Mouse (Mus musculus): ENCODE results near the gene 4931428F04Rik. TPM values are rescaled to one million over a fixed set of nuclear protein-coding genes. Genes with fewer than 3 reads are reported as not detected.

The 4931428F04Rik gene
- polyA plus RNA-seq, 1 experiment from 2014 or later: 23.9 TPM

GRCm38 (mm10) chr8:105276292-105277120, 13.2 kb downstream of the 4931428F04Rik start:
- Histone ChIP-seq H3K4me3 (peak overlapping the region; percentile 55), H3K9me3 (no peaks in the 10 kb centered on the region), H3K27ac (replicated peaks) (peak overlapping the region; percentile 8; the same call in 1 of the 2 replicates), H3K4me1 (peaks cover 22% of the 10 kb centered on the region), H3K27me3 (replicated peaks; ENCODE audit: low read depth, poor library complexity, severe bottlenecking) (peaks cover 100% of the 10 kb centered on the region), H3K36me3 (replicated peaks) (peaks cover 8% of the 10 kb centered on the region)
- 4% methylated on average over 30 of the region's 30 CpGs for whole genome bisulfite sequencing
- DNase-seq (ENCODE audit: low spot score): peak; percentile 72

GRCm38 (mm10) chr8:105275840-105276239, 13.8 kb downstream of the 4931428F04Rik start, which contains the start of gene Nol3:
Gene Nol3, plus strand, starts transcription at chr8:105276140.
- DNase-seq (ENCODE audit: low spot score): no peak
- peaks cover 4% of the 10 kb centered on the region for H3K36me3 ChIP-seq (replicated peaks)
- 5% methylated on average over 10 of the region's 10 CpGs for WGBS
- H3K9me3 ChIP-seq: no peaks in the 10 kb centered on the region
- H3K27ac ChIP-seq (replicated peaks): peak within 1 kb of the TSS; percentile 8; the same call in 1 of the 2 replicates
- H3K4me3 ChIP-seq: peak within 1 kb of the TSS; percentile 55
- peaks cover 100% of the 10 kb centered on the region for H3K27me3 ChIP-seq (replicated peaks; ENCODE audit: low read depth, poor library complexity, severe bottlenecking)
- peaks cover 25% of the 10 kb centered on the region for H3K4me1 ChIP-seq

GRCm38 (mm10) chr8:105275387-105275786, 14.3 kb downstream of the 4931428F04Rik start:
- Histone ChIP-seq H3K27me3 (replicated peaks; ENCODE audit: low read depth, poor library complexity, severe bottlenecking) (peaks cover 100% of the 10 kb centered on the region), H3K27ac (replicated peaks) (no peak overlapping the region), H3K4me3 (peak overlapping the region; percentile 55), H3K9me3 (no peaks in the 10 kb centered on the region), H3K36me3 (replicated peaks) (no peaks in the 10 kb centered on the region), H3K4me1 (peaks cover 30% of the 10 kb centered on the region)
- 5% methylated on average over 11 of the region's 11 CpGs for WGBS
- DNase-seq (ENCODE audit: low spot score): no peak

- Histone ChIP-seq H3K4me3 (0 out of 2 replicates have a peak overlapping the region, but pooled peaks have one; percentile 4), H3K27me3 (replicated peaks; ENCODE audit: low read depth, poor library complexity, severe bottlenecking) (peaks cover 100% of the 10 kb centered on the region), H3K9me3 (peaks cover 4% of the 10 kb centered on the region), H3K36me3 (replicated peaks) (no peaks in the 10 kb centered on the region), H3K4me1 (peaks cover 48% of the 10 kb centered on the region), H3K27ac (replicated peaks) (no peak overlapping the region)
- DNase-seq (ENCODE audit: low spot score): peak; percentile 35
- 2% methylated on average over 11 of the region's 11 CpGs for WGBS
Observed at GRCm38 (mm10) chr8:105270916-105271186, 18.8 kb downstream of the 4931428F04Rik start.

GRCm38 (mm10) chr8:105270101-105270915, 19.4 kb downstream of the 4931428F04Rik start:
- H3K4me1 ChIP-seq: peaks cover 43% of the 10 kb centered on the region
- WGBS: 2% methylated on average over 39 of the region's 39 CpGs
- H3K9me3 ChIP-seq: peaks cover 4% of the 10 kb centered on the region
- peak overlapping the region; percentile 65 for H3K4me3 ChIP-seq
- DNase-seq (ENCODE audit: low spot score): peak; percentile 43
- H3K36me3 ChIP-seq (replicated peaks): no peaks in the 10 kb centered on the region
- H3K27ac ChIP-seq (replicated peaks): no peak overlapping the region
- peaks cover 100% of the 10 kb centered on the region for H3K27me3 ChIP-seq (replicated peaks; ENCODE audit: low read depth, poor library complexity, severe bottlenecking)

GRCm38 (mm10) chr8:105269461-105269947, 20.2 kb downstream of the 4931428F04Rik start, which contains the start of gene Hsf4:
Gene Hsf4, plus strand, starts transcription at chr8:105269801.
- H3K36me3 ChIP-seq (replicated peaks): no peaks in the 10 kb centered on the region
- peaks cover 50% of the 10 kb centered on the region for H3K4me1 ChIP-seq
- H3K9me3 ChIP-seq: peaks cover 4% of the 10 kb centered on the region
- H3K27me3 ChIP-seq (replicated peaks; ENCODE audit: low read depth, poor library complexity, severe bottlenecking): peaks cover 100% of the 10 kb centered on the region
- H3K4me3 ChIP-seq: peak within 1 kb of the TSS; percentile 65
- peak within 1 kb of the TSS; percentile 37; the same call in 1 of the 2 replicates for H3K27ac ChIP-seq (replicated peaks)
- DNase-seq (ENCODE audit: low spot score): peak; percentile 69
- WGBS: under 1% methylated on average over 42 of the region's 42 CpGs

GRCm38 (mm10) chr8:105269075-105269458, 20.6 kb downstream of the 4931428F04Rik start:
- under 1% methylated on average over 10 of the region's 10 CpGs for WGBS
- Histone ChIP-seq H3K4me3 (peak overlapping the region; percentile 65), H3K27ac (replicated peaks) (peak overlapping the region; percentile 37; the same call in 1 of the 2 replicates), H3K9me3 (peaks cover 4% of the 10 kb centered on the region), H3K36me3 (replicated peaks) (no peaks in the 10 kb centered on the region), H3K4me1 (peaks cover 54% of the 10 kb centered on the region), H3K27me3 (replicated peaks; ENCODE audit: low read depth, poor library complexity, severe bottlenecking) (peaks cover 100% of the 10 kb centered on the region)
- no peak for DNase-seq (ENCODE audit: low spot score)

GRCm38 (mm10) chr8:105268342-105269074, 21.2 kb downstream of the 4931428F04Rik start:
- Histone ChIP-seq H3K27ac (replicated peaks) (peak overlapping the region; percentile 37; the same call in 1 of the 2 replicates), H3K4me1 (peaks cover 59% of the 10 kb centered on the region)
- WGBS: under 1% methylated on average over 65 of the region's 65 CpGs

GRCm38 (mm10) chr8:105266775-105267174, 22.9 kb downstream of the 4931428F04Rik start:
- Histone ChIP-seq H3K9me3 (peaks cover 4% of the 10 kb centered on the region), H3K36me3 (replicated peaks) (no peaks in the 10 kb centered on the region), H3K27ac (replicated peaks) (no peak overlapping the region), H3K4me1 (peaks cover 59% of the 10 kb centered on the region), H3K27me3 (replicated peaks; ENCODE audit: low read depth, poor library complexity, severe bottlenecking) (peaks cover 100% of the 10 kb centered on the region), H3K4me3 (no peak overlapping the region)
- DNase-seq (ENCODE audit: low spot score): no peak
- WGBS: 8% methylated on average over 13 of the region's 13 CpGs

More at GRCm38 (mm10) chr8:105268342-105269074, 21.2 kb downstream of the 4931428F04Rik start:
- DNase-seq (ENCODE audit: low spot score): peak; percentile 85
- no peaks in the 10 kb centered on the region for H3K36me3 ChIP-seq (replicated peaks)
- H3K27me3 ChIP-seq (replicated peaks; ENCODE audit: low read depth, poor library complexity, severe bottlenecking): peaks cover 100% of the 10 kb centered on the region
- peaks cover 4% of the 10 kb centered on the region for H3K9me3 ChIP-seq
- H3K4me3 ChIP-seq: peak overlapping the region; percentile 65

- Histone ChIP-seq H3K4me3 (peak overlapping the region; percentile 76), H3K36me3 (replicated peaks) (no peaks in the 10 kb centered on the region), H3K9me3 (peaks cover 4% of the 10 kb centered on the region), H3K4me1 (peaks cover 49% of the 10 kb centered on the region), H3K27ac (replicated peaks) (no peak overlapping the region), H3K27me3 (replicated peaks; ENCODE audit: low read depth, poor library complexity, severe bottlenecking) (peaks cover 100% of the 10 kb centered on the region)
- DNase-seq (ENCODE audit: low spot score): no peak
- WGBS: 15% methylated on average over 10 of the region's 10 CpGs
Observed at GRCm38 (mm10) chr8:105265128-105265527, 24.5 kb downstream of the 4931428F04Rik start.

GRCm38 (mm10) chr8:105264024-105264982, 25.4 kb downstream of the 4931428F04Rik start, which contains the start of the genes Tradd and Fbxl8:
Gene Tradd, minus strand, starts transcription at chr8:105264609.
Gene Fbxl8, plus strand, starts transcription at chr8:105264648.
- Histone ChIP-seq H3K27me3 (replicated peaks; ENCODE audit: low read depth, poor library complexity, severe bottlenecking) (peaks cover 100% of the 10 kb centered on the region), H3K9me3 (peaks cover 4% of the 10 kb centered on the region), H3K27ac (replicated peaks) (peak within 1 kb of the TSS; percentile 59; the same call in 1 of the 2 replicates), H3K4me3 (peak within 1 kb of the TSS; percentile 76), H3K36me3 (replicated peaks) (no peaks in the 10 kb centered on the region), H3K4me1 (peaks cover 48% of the 10 kb centered on the region)
- WGBS: 1% methylated on average over 54 of the region's 54 CpGs
- peak; percentile 83 for DNase-seq (ENCODE audit: low spot score)

Measured in embryonic facial prominence, embryonic 10.5 days (tissue).